Mouse (Mus musculus) embryo, embryonic 10.5 days (tissue): ENCODE results near the gene Pdlim4.

Source experiments
- DNase-seq: peaks from one replicate; pipeline ENCODE4 v3.0.0-alpha.2; 2015; ENCODE audit warnings: low spot score

Pdlim4 gene

DNA sequence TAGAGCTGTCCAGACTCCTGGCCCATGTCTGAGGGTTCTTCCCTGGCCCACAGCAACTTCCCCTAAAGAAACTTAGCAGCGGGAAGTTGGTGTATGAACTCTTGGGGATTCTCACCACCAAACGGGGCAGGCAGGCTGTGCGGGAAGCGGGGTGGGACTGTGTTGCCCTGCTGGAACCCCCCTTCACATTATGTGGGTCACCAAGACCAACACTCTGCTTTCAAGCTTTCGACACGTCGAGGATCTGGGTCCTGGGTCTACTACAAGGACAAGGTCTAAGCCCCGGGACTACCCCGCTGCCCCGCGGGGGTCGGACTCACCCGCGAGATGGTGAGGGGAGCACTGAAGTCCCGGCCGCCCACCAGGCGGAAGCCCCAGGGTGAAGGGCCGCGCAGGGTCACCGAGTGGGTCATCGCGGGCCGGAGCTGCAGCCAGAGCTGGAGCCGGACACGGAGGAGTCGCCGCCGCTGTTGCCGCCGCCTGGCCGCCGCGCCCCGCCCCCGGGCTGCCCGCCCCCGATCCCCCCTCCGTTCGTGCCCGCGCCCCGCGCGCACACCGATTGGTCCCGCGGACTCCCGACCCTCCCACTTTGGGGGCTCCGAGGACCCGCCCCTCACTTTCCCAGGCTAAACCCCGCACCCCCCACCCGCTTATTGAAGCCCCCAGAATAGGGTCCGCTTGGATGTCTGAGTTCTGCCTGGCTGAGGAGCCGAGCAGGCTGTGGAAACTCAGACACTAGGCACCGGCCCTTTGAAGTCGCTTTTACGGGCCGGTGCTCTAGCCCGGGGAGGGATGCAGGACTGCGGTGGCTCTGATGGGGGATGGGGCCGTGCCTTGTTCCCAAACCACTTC lies at the start of gene Pdlim4:
Pdlim4 (minus strand) TSS at position 495 of the 852 bp plus-strand sequence.
- peak; percentile 80 for DNase-seq

DNA sequence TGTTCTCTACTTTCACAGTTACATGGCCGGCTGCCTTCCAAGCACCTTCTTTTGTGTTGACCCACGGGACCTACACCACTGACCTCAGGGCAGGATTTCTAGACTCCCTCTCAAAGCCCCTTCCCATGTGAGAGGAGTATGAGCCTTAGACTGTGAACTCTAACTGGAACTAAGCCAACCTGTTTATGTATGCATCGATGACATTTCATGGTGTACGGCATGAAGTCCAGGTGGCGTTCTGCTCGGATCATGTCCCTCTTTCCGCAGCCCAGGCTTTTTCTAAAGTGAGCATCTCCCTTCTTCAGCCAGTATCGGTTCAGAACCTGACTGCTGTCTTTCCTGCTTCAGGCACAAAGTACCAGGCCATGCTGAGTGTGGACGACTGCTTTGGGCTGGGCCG lies 48.3 kb upstream of the Pdlim4 start:
- DNase-seq = no peak

DNA sequence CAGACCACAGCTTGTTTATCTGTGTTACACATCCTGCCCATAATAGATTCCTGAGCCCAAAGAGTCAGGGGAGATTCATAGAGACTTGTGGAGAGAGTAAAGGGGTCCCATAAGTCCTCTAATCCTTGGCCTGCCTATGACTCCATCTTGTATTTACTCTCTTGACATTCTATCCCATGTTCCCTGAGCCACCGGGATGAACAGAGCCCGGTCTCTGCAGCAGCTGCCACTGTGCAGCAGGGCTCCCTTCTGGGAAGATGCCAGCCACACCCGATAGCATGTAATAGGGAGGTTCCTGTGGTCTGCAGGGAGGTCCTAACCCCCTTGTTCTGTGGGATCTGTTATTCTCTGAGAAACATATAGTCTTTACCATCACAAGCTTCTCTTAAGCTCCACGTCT lies 47.6 kb upstream of the Pdlim4 start:
- no peak for DNase-seq

DNA sequence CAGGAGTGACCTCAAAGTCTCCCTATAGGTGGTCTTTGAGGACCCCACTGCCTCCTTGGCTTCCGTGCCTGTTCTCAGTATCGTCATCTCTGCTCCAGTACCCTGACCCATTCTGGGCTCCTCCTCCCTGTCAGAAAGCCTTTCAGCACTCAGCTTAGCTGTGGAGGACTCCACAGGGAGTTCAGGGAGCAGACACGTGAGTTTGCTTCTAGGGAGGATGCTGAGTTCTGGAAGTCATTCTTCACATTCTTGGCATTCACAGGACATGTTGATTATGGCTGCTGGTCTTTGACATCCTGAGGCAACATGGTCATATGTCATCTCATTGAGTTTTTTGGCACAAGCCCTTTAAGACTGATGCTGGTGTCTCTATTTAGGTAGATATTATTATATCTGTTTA lies 47.1 kb upstream of the Pdlim4 start:
- DNase-seq = peak; percentile 15

DNA sequence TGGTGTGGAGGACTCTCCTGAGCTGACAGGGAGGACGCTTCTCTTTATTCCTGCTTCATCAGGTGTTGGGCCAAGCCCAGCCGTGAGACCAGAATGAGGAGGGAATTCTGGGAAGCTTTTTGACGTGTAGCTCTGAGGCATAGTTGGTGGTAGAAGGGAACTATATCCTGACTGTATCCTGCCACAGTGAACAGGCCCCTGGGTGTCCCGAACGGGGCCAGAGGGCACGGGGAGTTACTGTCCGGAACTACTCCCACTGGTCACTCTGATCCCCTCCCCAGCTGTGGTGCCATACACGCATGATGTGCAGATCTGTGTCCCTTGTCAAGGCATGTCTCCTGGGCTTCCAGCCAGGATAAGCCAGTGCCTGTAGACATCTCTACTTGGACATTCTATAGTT lies 46.5 kb upstream of the Pdlim4 start:
- no peak for DNase-seq

DNA sequence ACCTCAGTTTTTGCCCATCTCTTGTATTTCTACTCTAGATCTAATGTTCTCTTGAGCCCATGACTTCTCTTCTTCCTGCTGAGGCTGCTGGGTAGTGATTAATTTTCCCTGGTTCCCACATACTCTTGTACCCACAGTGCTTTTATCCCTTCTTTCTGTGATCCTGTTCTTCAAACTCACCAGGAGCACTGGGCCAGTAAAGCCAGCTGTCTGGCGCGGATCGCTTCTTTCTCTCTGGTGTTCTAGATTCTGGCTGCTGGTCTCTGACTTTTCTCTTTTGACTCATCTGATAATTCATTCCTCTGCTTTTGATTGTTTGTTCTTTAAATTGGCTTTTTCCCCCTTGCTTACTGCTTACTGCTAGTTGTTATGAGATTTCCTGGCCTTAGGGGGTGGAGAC lies 45.9 kb upstream of the Pdlim4 start:
- DNase-seq = no peak

DNA sequence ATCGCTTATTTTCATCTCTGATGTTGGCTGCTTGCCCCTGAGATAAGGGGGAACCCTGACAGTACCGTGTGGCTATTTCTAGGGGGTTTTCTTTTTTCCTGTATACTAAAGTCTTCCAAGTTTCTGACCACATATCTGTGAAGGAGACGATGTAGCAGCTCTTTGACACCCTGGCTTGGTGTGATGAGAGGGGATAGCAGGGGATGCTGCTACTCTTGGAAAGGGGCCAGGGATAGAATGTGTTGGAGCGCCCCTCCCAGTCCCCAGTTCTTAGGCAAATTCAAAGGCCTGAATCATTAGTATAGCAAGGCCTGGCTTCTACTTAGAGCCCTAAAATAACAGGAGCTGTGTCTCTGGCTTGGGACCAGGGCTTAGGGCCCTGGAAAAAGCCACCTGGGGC lies 44.5 kb upstream of the Pdlim4 start:
- no peak for DNase-seq

DNA sequence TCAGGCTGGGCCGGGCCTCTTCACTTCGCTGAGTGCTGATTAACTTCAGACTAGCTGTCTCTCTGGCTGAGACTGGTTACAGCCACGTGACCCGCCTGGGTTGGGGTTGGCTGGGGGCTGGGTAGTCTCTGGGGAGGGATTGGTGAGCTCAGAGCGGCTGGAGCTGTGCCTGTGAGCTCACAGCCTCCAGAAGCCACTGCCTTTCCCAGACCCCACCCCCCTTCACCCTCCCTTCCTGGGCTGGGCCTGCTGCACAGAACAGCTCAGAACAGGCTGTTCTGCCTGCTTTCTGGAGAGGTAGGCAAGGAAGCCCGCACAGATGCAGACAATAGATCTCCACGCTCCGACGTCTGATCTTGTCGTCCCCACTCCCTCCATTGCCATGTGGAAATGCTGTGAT lies 44.1 kb upstream of the Pdlim4 start:
- DNase-seq = peak; percentile 95

DNA sequence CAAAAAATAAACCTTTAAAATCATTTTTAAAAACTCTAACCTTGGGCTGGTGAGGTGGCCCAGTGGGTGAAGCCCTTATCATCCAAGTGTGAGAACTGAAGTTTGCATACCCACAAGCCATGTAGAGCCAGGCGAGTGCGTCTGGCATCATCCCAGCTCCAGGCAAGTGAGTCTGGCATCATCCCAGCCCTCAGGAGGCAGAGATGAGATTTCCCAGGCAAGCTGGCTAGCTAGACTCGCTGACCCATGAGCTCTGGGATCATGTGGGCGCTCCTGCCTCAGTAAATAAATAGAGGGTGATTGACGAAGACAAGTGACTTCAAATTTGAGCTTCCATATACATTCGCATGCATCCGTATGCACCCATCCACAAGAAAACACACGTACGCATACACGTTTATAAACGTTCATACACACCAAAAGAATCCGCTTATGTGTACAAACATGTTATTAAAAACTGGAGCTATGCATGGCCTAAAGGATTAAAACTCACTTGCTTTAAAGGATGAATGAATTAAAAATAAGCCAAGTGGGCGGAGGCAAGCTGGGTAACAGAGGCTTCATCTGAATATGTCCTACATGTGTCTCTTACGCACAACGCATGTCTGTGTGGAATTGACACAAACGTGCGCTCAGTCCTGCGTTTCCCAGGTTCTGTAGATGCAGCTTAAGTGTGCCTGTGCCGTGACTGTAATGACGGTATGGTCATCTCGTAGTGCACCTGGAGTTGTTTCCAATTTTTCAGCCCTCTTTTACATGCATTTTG lies 43.3 kb upstream of the Pdlim4 start:
- peak; percentile 27 for DNase-seq

DNA sequence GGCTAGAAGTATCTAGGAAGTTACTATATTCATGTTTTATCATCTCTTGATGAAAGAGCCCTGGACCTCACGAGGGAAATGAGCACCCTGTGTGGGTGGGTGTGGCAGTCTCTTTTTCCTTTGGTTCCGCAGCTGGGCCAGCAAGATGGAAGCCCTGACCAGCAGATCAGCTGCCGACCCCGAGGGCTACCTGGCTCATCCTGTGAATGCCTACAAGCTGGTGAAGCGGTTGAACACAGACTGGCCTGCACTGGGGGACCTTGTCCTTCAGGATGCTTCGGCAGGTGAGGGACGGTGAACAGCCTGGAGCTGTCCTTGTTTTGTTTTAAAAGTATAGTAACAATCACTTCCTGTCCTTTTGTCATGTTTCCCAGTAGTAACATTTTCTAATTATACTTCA lies 42.5 kb upstream of the Pdlim4 start:
- no peak for DNase-seq

DNA sequence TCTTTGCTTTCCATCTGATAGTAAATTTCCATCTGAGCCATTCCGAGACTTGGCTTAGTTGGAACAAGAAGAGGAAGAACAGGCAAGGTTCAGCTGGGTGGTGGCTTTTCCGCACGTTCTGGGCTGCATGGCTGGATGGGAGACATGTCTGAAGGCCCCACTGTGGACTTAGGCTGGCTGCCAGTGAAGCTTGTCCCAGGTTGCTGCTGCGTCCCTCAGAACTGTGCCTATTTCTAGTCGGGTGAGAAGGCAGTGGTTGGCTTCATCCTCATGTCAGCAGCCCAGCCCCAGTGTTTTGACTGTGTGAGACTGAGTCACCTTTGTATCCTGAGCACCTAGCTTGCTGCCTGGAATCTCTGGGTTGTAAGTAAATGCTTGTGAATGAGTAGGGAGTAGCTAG lies 40.1 kb upstream of the Pdlim4 start:
- no peak for DNase-seq

DNA sequence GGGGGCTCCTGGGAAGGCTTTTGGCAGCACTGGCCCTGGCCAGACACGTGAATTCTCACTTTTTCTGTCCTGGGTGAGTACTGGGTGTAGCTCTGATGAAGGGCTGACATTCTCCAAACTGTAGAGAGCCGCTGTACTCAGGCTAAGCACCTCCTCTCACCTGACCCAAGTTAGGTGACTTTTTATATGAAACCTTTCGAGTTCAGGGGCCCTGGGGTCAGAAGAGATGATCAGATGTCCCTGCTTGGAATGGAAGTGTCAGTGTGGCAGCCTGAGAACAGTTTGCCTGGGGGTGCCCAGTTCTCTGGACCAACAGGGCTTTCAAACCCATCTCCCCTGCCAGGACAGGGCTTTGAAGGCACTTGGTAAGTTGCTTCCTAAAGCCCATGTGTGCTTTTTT lies 39.3 kb upstream of the Pdlim4 start:
- DNase-seq = no peak

DNA sequence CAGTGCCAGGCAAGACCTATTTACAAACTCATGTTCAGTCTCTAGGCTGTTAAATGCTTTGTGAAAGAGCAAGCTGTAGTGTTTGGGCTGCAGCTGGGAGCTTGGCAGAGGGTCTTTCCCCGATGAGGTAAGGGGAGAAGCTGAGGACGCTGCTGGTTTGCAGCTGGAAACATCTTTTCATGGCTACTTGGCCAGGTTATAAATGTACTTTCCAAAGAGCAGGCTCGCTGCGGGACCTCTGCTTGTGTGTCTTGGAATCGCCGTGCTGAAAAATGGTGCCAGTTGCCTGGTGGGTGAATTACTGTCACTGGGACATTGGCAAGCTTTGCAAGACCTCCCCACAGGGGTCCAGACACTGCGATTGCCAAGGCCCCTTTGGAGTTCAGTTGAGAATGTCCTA lies 38.4 kb upstream of the Pdlim4 start:
- no peak for DNase-seq

DNA sequence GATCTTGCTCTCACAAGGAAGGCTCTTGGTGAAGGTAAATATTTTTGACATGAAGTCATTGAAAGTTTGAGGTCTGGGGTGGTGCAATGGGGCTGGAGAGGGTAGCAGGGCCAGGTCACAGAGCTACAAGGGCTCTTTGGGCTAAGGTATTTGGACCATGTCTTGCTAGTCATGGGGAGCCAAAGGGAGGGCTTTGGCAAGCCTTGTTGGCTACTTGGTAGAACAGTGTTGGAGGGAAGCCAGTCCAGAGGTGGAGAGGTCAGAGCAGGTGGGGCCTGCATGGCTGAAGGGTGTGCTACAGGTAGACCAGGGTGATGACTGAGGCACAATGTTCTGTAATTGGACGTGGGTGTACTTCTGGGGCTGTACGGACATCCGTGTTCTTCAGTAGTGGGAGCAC lies 37.9 kb upstream of the Pdlim4 start:
- no peak for DNase-seq

DNA sequence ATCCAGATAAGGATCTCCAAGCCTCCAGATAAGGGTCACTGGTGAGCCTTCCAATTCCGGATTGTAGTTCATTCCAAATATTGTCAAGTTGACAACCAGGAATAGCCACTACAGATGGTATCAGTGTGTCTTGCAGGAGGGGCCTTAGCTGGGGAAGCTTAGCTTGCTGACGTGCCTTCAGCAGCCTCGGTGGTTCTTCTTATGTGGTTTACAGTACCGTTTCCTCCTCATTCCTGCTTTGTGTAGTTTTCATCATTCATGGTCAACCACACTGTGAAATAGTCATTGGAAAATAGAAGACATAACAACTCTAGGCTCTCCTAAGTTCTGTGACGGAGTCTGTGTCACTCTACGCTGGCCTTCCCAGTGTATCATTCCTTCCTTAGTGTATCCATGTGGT lies 36.2 kb upstream of the Pdlim4 start:
- DNase-seq = no peak

DNA sequence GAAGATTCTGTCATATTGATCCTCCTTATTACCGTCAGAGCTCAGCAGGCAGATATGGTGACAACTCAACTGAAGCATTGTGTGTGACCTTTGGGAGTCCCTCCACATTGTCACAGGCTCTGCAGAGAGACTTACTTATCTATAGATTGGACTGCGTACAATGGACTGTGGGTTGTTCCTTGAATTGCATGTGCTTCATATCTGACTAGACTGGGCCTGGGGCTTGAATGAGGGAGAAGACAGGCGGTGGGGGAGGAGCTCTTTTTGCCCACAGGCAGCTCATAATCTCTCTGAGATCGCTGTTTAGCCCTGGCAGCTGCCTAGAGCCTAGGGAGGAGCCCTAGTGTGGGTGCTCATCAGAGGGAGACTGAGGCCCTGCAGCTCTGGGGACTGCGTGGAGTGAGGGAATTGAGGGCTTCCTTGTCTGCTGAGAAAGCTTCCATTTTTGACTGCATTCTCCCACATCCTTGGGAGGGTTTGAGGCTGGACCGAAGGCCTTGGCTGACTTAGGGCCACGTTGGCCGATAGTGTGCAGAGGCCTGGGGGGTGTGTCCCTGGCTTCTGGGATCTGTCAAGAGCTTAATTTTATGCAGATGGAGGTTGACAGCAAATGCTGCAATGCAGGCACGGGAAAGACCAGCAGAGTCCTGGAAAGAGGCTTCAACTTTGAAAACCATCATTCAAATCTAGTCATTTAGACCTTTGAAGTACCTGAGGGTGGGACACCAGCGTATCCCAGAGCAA lies 34.1 kb upstream of the Pdlim4 start:
- DNase-seq = no peak

DNA sequence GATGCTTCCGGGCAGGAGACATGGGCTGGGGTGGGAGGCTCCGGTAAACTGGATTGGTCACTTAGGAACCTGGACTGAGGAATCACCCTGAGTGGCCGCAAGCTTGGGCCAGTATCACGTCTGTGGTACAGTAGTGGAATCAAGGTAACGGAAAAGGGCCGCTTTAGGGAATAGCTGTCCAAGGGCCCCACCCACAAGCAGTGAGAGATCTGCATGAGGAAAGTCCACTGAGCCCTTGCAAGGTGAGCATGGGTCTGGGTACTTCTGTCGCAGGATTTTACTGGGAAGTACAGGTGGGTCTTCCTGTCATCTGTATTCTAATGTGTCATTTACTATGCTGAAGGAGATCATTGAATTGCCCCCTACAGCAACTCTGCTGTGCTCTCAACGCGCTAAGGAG lies 32.9 kb upstream of the Pdlim4 start:
- no peak for DNase-seq

DNA sequence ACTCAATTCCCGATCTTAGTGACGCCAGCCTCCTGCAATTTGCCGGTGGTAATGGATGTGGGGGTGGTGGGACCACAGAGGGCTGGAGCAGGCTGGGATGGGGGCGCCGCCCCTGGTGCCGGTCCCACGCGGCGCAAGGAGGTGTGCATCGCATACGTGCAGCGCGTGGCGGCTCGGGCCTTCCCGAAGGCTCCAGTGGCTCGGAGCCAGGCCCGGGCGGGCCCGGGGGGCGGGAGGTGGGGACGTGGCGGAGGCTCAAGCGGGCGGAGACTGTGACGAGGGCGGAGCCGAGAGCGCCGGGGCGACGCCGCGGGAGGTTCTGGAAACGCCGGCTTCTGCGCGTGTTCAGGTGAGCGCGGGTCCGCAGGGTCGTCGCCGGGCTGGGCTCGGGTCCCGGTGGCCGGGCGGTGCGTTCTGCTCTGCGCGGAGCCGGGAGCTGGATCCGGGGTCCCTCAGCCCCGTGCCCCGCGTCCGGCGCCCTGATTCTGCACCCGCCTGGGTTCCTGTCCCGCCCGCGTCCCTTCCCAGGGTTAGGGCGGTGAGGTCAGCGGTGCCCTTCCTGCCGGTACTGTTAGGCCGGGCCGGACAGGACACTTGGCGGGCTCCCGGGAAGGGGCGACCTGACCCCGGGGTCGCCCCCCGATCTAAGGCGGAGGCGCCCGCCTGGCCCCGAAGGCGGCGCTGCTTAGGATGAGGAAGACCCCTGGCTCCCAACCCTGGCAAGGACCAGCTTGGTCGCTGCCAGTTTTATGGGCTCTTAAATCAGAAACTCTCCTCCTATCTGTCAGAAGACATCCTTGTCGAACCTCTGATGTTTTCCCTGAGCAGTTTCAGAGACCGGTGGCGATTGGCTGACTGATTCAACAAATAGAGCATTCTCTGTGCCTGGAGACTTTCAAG lies 32.1 kb upstream of the Pdlim4 start:
- DNase-seq = peak; percentile 81

DNA sequence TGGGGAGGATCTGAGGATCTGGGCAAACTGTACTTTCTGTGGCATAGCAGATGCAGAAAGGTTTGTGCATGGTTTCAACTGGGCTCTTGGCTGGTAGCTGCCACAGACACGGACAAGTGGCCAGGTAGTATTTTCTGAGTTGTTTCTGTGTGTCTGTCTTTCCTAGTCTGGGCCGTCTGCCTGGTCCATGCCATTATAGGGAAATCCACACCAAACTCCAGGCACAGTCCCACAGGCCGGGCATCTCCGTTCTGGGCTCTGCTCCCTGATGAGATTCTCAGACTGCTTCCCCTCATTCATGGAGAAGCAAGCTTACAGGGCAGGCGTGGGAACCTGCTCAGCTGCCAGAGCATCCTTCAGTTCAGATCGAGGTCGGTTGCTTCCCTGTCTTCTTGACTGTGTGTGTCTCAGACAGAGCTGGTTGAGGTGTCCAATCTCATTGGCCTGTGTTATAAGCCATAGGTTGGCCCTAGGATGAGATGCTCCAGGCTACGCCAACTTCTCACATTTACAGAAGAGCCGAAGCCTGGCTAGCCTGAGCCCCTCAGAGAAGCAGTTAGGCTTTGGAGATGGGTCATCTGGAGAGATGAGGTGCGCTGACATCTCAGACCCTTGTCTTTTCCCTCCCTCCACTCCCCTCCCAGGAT lies 31.4 kb upstream of the Pdlim4 start, which contains the start of gene P4ha2:
P4ha2 (plus strand) TSS at position 51 of the 647 bp plus-strand sequence.
- no peak for DNase-seq

DNA sequence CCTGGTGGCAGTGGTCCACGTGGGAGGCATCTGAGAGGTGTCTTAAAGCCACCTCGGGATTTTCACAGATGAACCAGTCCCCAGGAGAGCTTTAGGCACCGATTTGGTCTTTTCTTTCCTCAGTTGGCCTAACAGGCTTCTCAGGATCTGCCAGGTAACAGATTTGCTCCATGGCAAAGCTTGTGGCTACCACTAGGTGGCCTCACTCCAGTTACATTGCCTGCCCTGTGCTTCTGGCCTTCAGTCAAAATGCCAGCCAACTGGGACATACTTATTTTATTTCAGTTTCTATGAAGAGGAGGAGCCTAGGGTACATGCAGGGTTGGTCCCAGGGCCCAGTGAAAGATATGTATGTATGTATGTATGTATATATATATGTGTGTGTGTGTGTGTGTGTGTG lies 24.2 kb upstream of the Pdlim4 start:
- peak; percentile 67 for DNase-seq

DNA sequence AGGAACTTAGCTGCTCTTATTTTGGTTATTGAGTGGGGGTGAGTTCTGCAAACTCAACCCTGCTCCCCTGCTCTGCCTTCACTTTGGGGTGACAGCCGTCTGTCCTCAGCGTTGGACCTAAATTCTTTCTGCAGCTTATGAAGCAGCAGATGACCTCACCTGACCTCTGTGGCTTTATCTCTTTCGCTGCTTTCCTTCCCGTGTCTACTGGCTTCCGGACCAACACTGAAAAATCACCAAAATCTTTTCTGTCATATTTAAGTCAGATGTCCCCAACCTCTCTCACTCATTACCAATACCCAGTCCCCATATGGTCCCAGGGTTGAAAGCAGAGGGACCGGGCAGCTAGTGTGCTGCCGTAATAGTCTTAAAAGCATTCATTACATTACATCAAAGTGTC lies 23.4 kb upstream of the Pdlim4 start:
- no peak for DNase-seq
